Mouse (Mus musculus) thymus, adult 2 months (tissue): ENCODE data around the gene Hnrnpab.
"Not testable (repeated sequence)": the region's sequence is repeated elsewhere in the genome, so short reads cannot be mapped to it uniquely, and the experiment has no call there.

Source experiments
- CTCF ChIP-seq: fragments of 200-500 bp; IDR thresholded peaks from 2 replicates; pipeline ENCODE4 v1.5.1; 2012; ENCODE audit warnings: mild to moderate bottlenecking, control low read depth, low read length, moderate library complexity, borderline replicate concordance; ENCODE audit not compliant: control insufficient read depth, poor library complexity, insufficient read depth; ENCODE audit errors: extremely low read depth
- POLR2A ChIP-seq: fragments of 200-500 bp; IDR thresholded peaks from 2 replicates; pipeline ENCODE4 v1.6.1; 2012; ENCODE audit warnings: mild to moderate bottlenecking, low read length, control low read depth, moderate library complexity; ENCODE audit not compliant: control insufficient read depth, poor library complexity, insufficient read depth; ENCODE audit errors: extremely low read depth

GRCm38 (mm10) chr11:51616113-51616512, 9.5 kb upstream of the Hnrnpab start:
- TF ChIP-seq POLR2A, CTCF: not testable (repeated sequence)
